Mouse (Mus musculus) bone marrow, adult 2 months (tissue): ENCODE data around the gene Mtch1. TPM values are rescaled to one million over a fixed set of nuclear protein-coding genes. Genes with fewer than 3 reads are reported as not detected.

ENCODE experiments used
- H3K27ac ChIP-seq: fragments of 200-500 bp; 2 replicates; pipeline ENCODE4 v1.5.1; 2012; ENCODE audit warnings: low read depth, mild to moderate bottlenecking, control low read depth, inconsistent platforms, low read length; ENCODE audit not compliant: control insufficient read depth, poor library complexity, insufficient read depth
- H3K4me1 ChIP-seq: fragments of 200-500 bp; 2 replicates; pipeline ENCODE4 v1.6.1; 2011; ENCODE audit warnings: low read length; ENCODE audit not compliant: control insufficient read depth, insufficient read depth
- H3K4me3 ChIP-seq: fragments of 200-500 bp; replicated peaks from 2 replicates; pipeline ENCODE3; 2011; ENCODE audit warnings: mild to moderate bottlenecking, low read depth, low read length, control low read depth; ENCODE audit not compliant: control insufficient read depth
- CTCF ChIP-seq: fragments of 200-500 bp; IDR thresholded peaks from 2 replicates; pipeline ENCODE4 v1.5.1; 2011; ENCODE audit warnings: low read length, control low read depth; ENCODE audit not compliant: control insufficient read depth, insufficient read depth
- POLR2A ChIP-seq: fragments of 200-500 bp; IDR thresholded peaks from 2 replicates; pipeline ENCODE4 v1.6.1; 2011; ENCODE audit warnings: low read depth, mild to moderate bottlenecking, control low read depth, low read length, borderline replicate concordance; ENCODE audit not compliant: control insufficient read depth
- WGBS: fragments of 180-500 bp; shearing (Covaris S2); methylation state at CpG from one replicate; pipeline ENCODE4 v1.1.7; 2018; 5-methylcytosine and 5-hydroxymethylcytosine counted together
- polyA plus RNA-seq: library from polyadenylated mRNA; stranded (reverse); fragments of >200 nt; gene quantifications from 2 replicates; pipeline ENCODE4 v1.2.4, GENCODE M21; 2011; ENCODE audit warnings: low replicate concordance; ENCODE audit not compliant: missing spikeins, insufficient read depth, insufficient read length

Gene Mtch1
- polyA plus RNA-seq, 1 experiment = 170 TPM

- Histone ChIP-seq H3K4me3 (no peak overlapping the region), H3K27ac (peak overlapping the region; percentile 64), H3K4me1 (peaks cover 17% of the 10 kb centered on the region)
- no peak for TF ChIP-seq CTCF
- no peak for TF ChIP-seq POLR2A
- 37% methylated on average over 3 of the region's 3 CpGs for WGBS
Measured at GRCm38 (mm10) chr17:29303856-29304255, 43.9 kb downstream of the Mtch1 start.

- Histone ChIP-seq H3K4me1 (peaks cover 17% of the 10 kb centered on the region), H3K4me3 (no peak overlapping the region), H3K27ac (peak overlapping the region; percentile 64)
- peak; percentile 36; the same call in 1 of the 2 replicates for TF ChIP-seq CTCF
- TF ChIP-seq POLR2A = no peak
- 54% methylated on average over 3 of the region's 3 CpGs for WGBS
Measured at GRCm38 (mm10) chr17:29303087-29303486, 44.6 kb downstream of the Mtch1 start.

GRCm38 (mm10) chr17:29302149-29302548, 45.6 kb downstream of the Mtch1 start:
- no peak overlapping the region for H3K27ac ChIP-seq
- WGBS = 51% methylated on average over 5 of the region's 5 CpGs
- no peak overlapping the region for H3K4me3 ChIP-seq
- peaks cover 17% of the 10 kb centered on the region for H3K4me1 ChIP-seq
- TF ChIP-seq POLR2A (no peak), CTCF (no peak)

- Histone ChIP-seq H3K4me3 (no peak overlapping the region), H3K4me1 (peaks cover 17% of the 10 kb centered on the region)
- WGBS = 94% methylated on average over 6 of the region's 6 CpGs
Measured at GRCm38 (mm10) chr17:29301421-29301820, 46.3 kb downstream of the Mtch1 start.

GRCm38 (mm10) chr17:29300926-29301325, 46.8 kb downstream of the Mtch1 start:
- Histone ChIP-seq H3K27ac (no peak overlapping the region), H3K4me3 (no peak overlapping the region), H3K4me1 (peaks cover 14% of the 10 kb centered on the region)
- TF ChIP-seq POLR2A = no peak
- TF ChIP-seq CTCF = no peak
- WGBS = 90% methylated on average over 7 of the region's 7 CpGs

More at GRCm38 (mm10) chr17:29301421-29301820, 46.3 kb downstream of the Mtch1 start:
- TF ChIP-seq CTCF (no peak), POLR2A (no peak)
- no peak overlapping the region for H3K27ac ChIP-seq

GRCm38 (mm10) chr17:29299282-29299681, 48.5 kb downstream of the Mtch1 start:
- 88% methylated on average over 4 of the region's 4 CpGs for WGBS
- Histone ChIP-seq H3K4me3 (no peak overlapping the region), H3K27ac (no peak overlapping the region), H3K4me1 (peaks cover 9% of the 10 kb centered on the region)
- TF ChIP-seq POLR2A (no peak), CTCF (no peak)

- H3K4me3 ChIP-seq = no peak overlapping the region
- H3K4me1 ChIP-seq = no peaks in the 10 kb centered on the region; the same call in 1 of the 2 replicates
- 73% methylated on average over 6 of the region's 6 CpGs for WGBS
- no peak overlapping the region for H3K27ac ChIP-seq
- no peak for TF ChIP-seq POLR2A
- peak; percentile 10; the same call in 1 of the 2 replicates for TF ChIP-seq CTCF
Measured at GRCm38 (mm10) chr17:29297813-29298212, 49.9 kb downstream of the Mtch1 start.

GRCm38 (mm10) chr17:29297321-29297720, 50.4 kb downstream of the Mtch1 start:
- Histone ChIP-seq H3K4me3 (no peak overlapping the region), H3K27ac (no peak overlapping the region), H3K4me1 (no peaks in the 10 kb centered on the region; the same call in 1 of the 2 replicates)
- TF ChIP-seq CTCF = no peak
- TF ChIP-seq POLR2A = no peak
- WGBS = 92% methylated on average over 10 of the region's 10 CpGs

GRCm38 (mm10) chr17:29295835-29296234, 51.9 kb downstream of the Mtch1 start:
- TF ChIP-seq CTCF (no peak), POLR2A (no peak)
- Histone ChIP-seq H3K4me1 (no peaks in the 10 kb centered on the region; the same call in 1 of the 2 replicates), H3K4me3 (no peak overlapping the region), H3K27ac (no peak overlapping the region)
- WGBS = 88% methylated on average over 5 of the region's 5 CpGs
